Mouse (Mus musculus): ENCODE data around the gene Ly6g6d.

Ly6g6d gene

GRCm38 (mm10) chr17:35024691-35025488 lies 53.0 kb downstream of the Ly6g6d start:
- DNase-seq (ENCODE audit: low read depth, low spot score) = no peak

- DNase-seq (ENCODE audit: low read depth, low spot score) = no peak
Measured at GRCm38 (mm10) chr17:35024261-35024660, 53.6 kb downstream of the Ly6g6d start.

DNA sequence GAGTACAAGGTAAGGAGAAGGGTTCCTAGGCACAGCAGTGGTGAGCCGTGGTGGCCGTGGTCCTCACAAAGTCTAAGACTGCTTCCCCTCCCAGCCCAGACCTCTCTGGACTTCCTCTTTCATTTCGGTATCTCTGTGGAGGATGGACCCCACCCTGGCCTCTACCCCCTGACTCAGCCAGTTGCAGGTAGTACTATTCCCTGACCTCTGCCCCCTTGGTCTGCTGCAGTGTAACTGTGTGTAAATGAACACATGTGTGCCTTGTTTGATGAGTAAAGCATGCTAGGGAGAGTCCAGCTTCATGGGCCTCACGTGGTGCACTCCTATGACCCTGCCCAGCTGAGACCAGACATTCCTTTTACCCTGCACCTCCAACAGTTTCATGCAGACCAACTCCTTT lies 54.1 kb downstream of the Ly6g6d start:
- no peak for DNase-seq (ENCODE audit: low read depth, low spot score)

DNA sequence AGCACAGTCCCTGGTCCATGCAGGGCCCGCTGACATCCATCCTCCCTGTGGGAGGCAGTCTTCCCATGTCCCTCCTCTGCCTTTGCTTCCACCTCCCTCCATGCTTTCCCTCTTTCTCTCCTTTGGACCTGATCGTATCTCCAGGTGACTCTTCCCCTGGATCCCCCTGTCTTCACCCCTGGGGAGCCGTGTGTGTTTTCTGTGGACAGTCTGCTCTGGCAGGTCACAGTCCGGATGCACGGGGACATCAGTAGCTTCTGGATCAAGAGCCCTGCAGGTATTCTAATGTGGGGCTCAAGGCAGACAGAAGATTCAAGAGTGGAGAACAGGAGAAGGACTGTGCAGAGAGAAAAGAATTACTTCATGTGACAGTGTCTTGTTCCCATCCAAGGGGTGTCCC lies 54.6 kb downstream of the Ly6g6d start:
- no peak for DNase-seq (ENCODE audit: low read depth, low spot score)

GRCm38 (mm10) chr17:35022541-35023060 lies 55.3 kb downstream of the Ly6g6d start:
- no peak for DNase-seq (ENCODE audit: low read depth, low spot score)

DNA sequence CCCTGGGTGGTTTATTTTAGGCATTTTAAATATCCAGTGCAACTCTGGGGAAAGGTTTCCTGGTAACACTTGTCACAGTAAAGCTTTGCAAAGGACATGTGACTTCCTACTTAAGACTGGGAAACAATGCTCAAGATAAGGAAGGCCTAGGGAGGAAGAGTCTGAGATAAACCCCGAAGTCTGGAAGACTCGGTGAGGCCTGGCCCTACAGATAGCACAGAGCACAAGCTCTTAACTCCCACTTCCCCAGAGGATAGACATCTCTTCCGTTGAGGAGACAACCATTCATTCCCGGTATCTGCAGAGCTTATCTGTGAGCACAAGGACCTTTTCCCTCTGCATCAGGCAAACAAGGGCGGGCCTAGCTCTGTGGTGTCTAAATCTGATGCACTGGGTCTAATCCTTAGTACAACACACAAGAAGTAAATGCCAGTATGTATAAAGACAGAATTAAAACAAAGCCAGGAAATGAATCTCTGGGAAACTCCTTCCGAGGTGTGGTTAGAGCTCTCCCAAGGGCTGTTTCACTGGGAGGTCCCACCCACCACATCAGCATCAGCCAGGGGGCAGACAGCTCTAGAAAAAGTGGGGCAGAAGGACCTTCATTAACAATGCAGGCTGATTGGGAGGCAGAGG lies 55.9 kb downstream of the Ly6g6d start:
- no peak for DNase-seq (ENCODE audit: low read depth, low spot score)
